Mouse (Mus musculus) frontal cortex, postnatal 10 days (tissue): ENCODE results near the gene Card11.

Experiments
- DNase-seq, 2 experiments: peaks; one replicate each; pipeline ENCODE4 v3.0.0; 2022; ENCODE audit warnings: low spot score in 2 of 2, mixed read lengths in 1 of 2

Card11 gene

DNA sequence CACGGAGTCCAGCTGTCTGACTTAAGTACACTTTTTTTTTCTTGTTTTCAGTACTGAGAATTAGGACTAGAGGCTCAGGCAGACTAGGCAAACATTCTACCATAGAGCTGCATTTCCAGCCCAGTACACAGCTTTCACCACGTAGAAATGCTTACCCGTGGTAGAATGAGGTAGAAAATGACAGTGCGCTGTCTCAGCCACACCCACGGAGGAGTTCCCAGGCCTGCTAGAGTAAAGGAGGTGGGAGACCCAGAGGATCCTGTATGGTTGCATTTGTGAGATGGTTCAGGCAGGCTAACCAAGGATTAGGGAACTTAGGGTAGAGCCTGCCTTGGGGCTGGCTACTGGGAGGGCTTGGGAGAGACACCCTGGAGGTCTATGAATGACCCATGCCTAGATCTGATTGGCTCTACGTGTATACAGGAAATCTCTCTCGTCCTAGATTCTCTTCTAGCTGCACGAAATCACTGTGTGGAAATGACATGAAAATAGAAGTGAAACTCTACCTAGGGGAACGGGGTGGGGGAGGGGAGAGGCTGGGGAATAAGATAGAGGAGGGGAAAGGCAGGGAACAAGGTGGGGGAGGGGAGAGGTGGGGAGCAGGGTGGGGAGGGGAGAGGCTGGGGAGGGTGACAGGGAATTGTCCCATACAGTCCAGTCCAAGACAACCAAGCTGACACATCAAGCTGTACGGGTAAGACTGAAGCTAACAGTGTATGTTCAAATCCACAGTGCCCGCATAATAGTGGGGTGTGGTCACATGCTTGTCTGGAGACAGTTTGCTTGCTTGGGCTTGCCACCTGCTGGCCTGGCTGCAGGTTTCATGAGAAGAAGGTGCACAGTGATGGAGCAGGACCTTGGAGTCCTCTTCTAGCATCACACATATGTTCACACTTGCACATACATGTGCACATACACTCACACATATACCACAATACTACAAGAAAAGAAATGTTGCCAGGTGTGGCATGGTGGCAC lies 8.0 kb downstream of the Card11 start:
- DNase-seq: no peak

DNA sequence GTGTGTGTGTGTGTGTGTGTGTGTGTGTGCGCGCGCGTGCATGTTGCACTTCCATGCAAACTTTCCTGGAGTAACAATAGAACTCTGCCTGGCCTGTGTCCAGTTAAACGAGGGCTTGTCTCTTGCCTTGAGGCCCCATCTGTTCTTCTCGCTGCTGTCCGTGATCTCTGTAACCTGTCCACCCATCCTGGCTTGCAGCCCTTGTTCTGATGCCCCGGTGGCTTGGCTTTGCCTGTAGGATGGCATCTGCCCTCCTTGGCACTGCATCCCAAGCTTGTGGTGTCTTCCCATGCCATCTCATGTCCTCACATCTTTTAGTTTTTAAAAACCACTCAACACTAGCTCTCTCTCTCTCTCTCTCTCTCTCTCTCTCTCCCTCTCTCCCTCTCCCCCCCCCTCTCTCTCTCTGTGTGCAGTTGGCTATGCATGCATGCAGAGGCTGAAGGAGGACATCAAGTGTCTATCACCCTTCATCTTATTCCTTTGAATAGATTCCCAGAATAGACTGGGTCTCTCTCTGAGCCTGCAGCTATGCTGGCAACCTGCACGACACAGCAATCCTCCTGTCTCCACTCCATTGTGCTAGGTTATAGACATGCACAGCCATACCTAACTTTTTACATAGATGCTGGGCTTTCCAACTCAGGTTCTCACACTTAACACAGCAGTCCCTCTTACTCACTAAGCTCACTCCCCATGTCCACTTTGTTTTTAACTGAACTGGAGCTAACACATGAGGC lies 14.9 kb downstream of the Card11 start:
- no peak for DNase-seq

DNA sequence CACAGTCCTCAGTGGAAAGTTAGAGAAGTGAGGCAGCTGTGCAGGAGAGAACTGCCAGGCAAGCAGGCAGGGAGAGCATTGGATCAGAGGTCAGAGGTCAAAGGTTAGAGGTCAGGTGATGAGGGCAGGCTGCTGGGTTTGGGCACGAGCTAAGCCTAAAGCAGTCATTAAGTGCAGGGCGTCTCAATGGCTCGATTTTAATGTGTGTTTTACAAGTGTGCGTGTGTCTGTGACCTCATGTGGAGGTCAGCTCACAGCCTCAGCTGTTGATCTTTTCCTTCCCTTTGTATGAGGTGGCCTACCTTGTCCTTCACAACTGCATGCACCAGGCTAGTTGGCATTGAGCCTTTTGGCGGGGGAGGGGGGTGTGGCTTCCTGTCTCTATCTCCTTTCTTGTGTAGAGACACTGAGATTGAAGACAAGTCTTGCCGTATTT lies 19.0 kb downstream of the Card11 start:
- DNase-seq: no peak

- DNase-seq: no peak
Measured at GRCm38 (mm10) chr5:140980783-140981182, 19.6 kb downstream of the Card11 start.

DNA sequence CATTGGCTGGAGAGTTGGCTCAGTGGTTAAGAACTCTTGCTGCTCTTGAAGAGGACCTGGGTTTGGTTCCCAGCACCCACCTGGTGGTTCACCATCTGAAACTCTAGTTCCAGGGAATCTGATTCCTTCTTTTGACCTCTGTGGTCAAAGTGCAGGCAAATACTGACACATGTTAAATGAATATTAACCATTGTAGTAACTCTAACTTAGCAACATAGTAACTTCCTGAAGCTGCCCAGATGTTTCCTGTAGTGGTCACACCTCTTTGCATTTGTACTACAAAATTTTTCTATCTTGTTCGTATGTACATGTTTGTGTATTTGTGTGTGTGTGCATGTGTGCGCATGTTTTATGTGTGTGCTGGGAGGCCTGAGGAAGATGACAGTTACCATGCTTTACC lies 20.3 kb downstream of the Card11 start:
- no peak for DNase-seq

DNA sequence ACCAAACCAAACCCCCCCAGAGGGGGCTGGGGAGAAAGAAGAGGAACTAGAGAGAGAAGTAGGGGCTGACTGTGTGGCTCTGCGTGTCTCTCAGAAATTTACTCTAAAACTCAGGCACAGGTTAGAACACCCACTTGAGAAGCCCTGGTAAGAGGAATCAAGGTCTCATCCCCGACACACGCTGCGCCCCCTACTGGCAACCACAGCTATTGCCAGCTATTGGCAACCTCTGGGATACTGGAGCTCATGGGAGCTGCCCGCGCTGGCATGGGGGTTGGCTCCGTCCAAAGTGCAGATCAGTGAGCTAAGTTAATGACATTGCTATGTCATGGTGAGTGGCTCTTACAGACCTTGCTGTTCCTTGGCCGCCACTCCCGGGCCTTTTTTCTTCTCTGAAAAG lies 37.4 kb downstream of the Card11 start:
- DNase-seq: peak in 1 of 2 experiments; percentile 55

DNA sequence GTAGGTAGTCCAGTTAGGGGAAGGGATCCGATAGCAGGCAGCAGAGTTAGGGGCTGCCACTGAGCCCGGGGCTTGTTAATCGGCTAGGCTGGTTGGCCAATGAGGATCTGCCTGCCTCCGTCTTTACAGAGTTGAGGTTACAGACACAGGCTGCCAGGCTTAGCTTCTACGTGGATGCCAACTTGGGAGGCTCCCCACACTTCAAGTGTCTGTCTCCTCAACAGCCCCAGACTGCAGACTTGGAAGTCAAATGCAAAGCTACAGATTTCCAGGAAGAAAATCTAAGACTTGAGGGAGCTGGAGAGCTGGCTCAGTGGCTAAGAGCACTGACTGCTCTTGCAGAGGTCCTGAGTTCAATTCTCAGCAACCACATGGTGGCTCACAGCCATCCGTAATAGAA lies 39.6 kb downstream of the Card11 start:
- DNase-seq: no peak

DNA sequence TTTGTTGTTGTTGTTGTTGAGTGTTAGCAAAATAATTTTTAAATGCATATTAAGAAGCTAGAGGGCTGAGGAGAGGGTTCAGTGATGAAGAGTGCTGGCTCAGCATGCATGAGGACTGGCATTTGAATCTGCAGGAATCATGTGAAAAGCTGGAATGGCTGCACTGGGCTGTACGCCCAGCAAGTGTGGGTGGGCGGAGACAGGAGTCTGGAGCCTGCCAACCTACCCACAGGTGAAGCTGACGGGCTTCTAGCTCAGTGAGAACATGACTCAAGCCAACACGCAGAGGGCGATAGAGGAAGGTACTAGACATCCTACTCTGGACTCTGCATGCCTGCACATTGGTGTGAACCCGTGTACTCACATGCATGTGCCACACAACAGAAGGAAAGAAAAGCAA lies 41.2 kb downstream of the Card11 start:
- DNase-seq: no peak

DNA sequence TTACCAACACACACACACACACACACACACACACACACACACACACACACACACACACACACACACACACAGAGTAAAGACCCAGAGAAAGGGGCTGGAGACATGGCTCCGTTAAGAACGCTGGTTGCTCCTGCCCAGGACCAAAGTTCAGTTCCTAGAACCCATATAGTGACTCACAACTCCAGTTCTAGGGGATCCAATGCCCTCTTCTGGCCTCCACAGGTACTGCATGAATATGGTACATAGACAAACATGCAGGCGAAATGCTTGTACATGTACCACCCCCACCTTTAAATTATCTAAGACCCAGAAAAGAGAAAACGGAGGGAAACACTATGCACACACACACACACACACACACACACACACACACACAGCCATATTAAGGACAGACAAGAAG lies 43.3 kb downstream of the Card11 start:
- DNase-seq: no peak

DNA sequence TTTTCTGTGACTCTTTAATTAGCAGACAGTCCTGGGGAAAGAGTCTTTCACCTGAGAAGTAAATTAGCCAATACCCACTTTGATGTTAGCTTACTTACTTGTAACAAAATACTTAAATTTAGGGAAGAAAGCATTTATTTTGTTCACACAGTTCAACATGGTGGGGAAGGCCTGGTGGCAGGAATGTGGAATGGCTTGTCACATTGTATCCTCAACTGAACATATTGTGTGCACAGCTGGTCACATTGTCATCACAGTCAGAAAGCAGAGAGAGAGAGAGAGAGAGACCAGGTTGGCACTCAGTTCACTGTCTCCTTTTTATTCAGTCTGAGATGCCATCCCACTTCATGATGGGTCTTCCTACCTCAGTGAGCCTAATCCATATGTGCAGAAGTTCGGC lies 44.7 kb downstream of the Card11 start:
- DNase-seq: no peak

DNA sequence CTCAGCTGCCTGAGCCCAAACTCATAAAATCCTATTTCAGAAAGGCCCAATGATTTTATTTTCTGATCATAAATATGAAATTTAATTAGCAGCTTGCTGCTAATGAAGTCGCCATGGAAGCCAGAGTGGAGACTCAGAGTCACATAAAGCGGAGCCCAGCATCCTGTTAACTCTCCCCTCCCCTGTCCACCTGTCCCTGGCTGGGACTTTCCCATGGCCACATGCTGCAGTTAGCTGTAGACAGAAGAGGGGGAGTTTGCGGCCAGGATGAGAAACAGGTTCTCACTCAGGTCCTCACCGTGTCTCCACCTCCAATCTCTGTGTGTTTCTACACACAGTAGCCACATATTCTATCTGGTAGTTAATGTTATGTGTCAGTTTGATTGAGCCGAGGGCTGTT lies 48.6 kb downstream of the Card11 start:
- DNase-seq: no peak

GRCm38 (mm10) chr5:140948009-140948408 lies 52.4 kb downstream of the Card11 start:
- peak; percentile 62 to 77 for DNase-seq

DNA sequence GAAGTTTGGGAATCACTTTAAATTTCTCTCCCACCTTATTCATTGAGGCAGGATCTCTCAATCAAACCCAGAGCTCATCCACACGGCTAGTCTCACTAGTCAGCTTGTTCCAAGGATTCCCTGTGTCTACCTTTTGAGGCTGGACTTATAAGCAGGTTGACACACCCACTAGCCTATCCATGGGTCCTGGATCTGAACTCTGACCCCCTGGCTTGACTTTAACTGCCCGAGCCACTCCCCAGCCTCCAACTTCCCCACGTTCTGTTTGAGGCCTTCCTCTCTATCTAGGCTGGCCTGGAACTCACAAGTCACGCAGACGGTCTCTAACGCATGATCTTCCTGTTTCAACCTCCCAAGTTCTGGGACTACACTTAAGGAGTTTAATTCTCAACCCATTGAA lies 54.3 kb downstream of the Card11 start:
- DNase-seq: no peak

- no peak for DNase-seq
Measured at GRCm38 (mm10) chr5:140944382-140945125, 55.8 kb downstream of the Card11 start.

DNA sequence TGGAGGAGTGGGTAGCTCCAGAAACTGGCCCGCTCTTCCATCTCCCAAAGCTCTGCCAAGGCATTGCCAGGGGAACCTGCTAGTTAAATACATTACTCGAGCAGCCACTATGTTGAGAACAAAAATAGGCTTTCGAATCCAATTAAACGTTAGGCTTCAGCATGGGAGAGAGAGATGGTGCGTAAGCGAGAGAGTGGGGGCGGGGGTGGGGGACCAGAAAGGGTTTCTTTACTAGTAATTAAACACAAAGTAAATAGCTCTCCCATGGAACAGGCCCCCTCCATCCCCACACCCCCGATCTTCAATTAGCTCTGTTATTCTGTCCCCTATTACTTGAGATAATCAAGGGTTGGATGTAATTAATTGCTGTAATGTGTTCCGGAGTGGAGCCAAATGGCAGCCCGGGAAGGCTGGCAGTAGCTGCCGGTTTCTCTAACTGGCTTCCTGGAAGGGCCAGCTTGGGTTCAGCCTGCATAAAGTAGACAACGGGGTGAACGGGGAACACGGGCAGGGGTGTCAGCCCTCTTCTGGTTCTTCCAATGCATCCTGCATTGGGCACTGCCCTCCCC lies 59.4 kb downstream of the Card11 start:
- peak; percentile 48 to 57 for DNase-seq

DNA sequence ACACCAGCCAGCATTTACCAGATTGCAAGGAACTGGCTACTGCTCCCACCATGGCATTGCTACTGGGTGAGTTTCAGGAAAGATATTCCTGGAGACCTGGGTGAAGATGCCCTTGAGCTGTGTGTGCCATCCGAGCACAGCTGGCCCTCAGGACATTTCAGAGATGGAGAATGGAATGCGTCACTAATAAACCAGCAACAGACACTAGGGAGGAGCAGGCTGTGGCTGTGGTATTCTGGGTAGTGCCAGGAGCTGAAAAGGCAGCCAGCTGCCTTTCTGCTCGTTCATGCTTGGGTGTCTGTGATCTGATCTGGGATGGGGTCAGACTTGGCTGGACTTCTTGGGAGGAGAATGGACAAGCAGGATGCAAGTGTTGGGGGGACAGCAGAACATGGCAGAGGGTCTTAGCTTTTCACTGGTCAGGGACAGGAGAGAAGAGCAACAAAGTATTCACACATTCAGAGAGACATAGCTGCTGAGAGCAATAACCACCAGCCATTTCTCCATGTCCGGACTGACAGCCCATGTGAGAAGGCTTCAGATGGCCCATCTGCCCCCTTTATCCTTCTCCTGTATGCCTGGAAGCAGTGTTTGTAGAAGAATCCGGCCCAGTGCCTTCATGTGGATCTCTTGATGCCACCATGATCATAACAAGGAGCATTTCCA lies 60.0 kb downstream of the Card11 start:
- DNase-seq: no peak

- no peak for DNase-seq
Measured at GRCm38 (mm10) chr5:140936816-140937215, 63.6 kb downstream of the Card11 start.

DNA sequence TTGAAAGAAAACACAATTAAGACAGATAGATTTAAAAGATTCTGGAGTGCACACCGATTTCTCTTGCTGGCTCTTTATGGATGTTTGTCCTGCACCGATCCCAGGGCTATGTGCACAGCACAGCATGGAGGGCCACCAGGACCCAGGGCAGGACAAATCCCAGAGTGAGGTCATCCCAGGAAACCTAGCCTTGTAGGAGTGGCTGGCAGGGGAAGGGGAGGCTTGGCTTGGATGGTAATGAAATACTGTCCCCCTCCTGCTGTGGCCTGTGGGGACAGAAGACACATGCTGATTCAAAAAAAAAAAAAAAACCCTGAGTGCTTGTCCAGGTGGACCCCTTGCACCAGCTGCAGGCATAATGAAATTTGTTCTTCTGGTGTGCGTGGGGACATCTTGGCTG lies 64.5 kb downstream of the Card11 start:
- DNase-seq: no peak

DNA sequence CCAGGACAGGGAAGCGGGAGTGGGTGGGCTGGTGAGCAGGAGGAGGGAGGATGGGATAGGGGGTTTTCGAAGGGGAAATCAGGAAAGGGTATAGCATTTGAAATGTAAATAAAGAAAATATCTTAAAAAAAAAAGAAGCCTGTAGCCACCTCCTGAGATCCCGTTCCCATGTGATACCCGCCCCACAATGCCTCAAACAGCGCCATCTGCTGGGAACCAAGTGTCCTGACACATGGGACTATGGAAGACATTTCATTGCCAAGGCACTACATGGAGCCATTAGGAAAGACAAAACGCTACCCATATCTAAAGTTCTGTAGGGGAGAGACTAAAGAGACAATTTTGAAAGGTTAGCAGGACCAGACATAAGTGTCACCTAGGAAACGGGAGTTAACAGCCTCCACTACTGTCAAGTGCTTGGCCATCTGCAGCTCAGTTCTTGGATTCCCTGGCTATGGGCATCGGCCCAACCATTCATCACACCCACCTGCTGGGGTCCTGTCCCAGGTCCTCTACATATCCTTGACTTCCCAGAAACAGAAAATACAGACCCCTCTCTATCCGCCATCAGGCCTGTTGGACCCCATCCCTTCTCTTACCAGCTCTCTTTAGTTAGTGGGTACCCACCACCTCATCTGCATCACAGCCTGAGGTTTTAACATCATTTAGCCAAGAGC lies 65.6 kb downstream of the Card11 start:
- no peak for DNase-seq

GRCm38 (mm10) chr5:140931523-140932229 lies 68.7 kb downstream of the Card11 start:
- DNase-seq: no peak
